Mouse (Mus musculus) right cerebral cortex, adult 18-20 months (tissue): Measurements from ENCODE around the gene Auts2.
"Not testable (repeated sequence)": the region's sequence is repeated elsewhere in the genome, so short reads cannot be mapped to it uniquely, and the experiment has no call there.

ENCODE experiments used
- DNase-seq: peaks from one replicate; pipeline ENCODE4 v3.0.0; 2022; ENCODE audit warnings: mixed read lengths

The Auts2 gene

DNA sequence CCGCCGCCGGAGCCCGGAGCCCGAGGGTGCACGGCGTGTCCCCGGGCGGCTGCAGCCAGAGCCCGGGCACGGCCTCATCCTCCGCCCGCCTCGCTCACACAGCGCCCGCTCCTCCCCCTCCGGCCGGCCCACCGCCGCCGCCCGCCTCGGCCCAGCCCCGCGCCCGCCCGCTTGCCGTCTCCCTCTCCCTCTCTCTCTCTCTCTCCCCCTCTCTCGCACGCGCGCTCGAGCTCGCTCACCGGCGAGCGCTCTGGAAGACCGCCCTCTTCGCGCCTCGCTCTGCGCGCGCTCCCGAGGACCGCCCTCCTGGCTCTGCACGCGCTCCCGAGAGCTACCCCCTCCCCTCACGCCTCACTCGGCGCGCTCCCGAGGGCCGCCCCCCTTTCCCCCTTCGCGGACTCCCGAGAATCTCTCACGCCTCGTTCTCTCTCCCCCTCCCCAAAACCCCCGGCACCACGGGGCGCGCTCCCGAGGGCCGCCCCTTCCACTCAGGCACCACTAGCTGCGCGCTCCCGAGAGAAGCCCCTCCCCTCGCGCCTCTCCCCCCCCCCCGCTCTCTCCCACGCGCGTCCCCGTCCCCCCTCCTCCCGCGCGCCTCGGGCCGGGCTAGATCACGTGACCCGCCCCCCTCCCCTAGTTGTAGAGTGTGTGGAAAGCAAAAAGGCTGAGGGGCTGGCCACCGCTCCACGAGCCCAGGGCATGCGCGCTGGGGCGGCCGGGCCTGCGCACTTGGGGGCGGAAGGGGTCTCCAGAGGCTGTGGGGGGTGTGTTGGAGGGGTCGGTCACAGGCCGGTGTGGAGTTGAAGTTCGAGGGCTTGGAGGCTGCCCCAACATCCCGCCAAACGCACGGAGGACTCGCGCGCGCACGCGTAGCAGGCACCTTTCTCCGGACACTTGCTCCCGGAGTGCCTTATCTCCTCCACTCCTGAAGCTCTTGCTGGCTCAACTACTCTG is at the start of gene Auts2:
Auts2 (minus strand) TSS at position 227 of the 954 bp plus-strand sequence.
- DNase-seq, result peak; percentile 89

DNA sequence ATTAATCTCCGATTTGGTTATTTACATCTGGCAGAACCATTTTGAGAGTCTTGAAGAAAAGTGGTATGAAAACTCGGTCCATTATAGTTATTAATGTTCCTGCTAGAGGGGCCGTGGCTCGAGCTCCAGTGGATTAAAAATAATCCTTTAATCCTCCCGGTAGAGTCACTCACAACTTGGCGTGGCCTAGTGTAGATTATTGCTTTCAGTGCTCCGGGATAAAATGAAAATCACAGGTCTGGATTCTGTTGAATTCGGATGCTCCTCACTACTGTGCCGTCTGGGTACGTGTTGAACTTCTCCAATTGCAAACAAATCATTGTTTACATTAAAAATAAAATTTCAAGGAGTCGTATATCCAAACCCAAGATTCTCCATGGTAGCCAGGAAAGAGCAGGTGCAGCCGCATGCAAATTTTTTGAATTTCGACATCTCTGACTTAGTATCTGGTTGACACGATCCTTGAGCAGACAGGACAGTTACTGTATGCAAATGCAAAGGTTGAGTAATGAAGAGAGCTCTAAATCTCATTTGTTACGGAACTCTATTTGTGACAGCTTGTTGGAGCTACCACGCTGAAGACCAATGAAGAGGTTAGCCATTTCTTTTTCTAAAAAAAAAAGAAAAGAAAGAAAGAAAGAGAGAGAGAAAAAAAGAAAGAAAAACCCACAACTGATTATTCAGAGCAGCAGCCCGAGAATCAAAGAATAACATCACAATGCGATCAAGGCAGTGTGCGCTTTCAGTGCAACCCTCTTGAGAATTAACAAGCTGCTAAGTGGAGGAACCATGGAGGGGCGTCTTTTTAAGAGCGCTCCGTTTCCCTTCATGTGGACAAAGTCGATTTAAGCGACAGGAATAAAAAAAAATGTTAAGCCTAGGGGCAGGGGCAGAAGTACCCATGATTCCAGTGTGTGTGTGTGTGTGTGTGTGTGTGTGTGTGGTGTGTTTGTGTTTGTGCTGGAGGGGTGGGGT is 48.9 kb upstream of the Auts2 start:
- no peak for DNase-seq

DNA sequence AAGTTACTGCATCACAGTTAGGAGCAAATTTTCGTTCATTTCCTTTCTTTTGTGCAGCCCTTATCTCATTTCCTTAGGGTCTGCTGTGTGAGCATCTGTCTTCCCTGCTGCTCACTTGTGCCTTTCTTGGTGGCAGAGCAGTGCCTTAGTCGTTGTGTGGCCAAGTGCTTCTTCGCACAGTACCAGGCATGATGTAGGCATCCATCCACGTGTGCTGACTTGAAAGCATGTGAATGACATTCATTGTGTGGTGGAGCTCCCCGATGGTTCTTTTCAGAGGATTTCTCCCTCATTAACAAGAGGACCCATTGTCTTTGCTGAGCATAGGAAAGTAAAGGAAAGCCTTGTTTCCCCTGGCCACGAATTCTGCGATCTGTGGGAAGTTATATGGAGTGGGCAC is 36.6 kb upstream of the Auts2 start:
- no peak for DNase-seq

DNA sequence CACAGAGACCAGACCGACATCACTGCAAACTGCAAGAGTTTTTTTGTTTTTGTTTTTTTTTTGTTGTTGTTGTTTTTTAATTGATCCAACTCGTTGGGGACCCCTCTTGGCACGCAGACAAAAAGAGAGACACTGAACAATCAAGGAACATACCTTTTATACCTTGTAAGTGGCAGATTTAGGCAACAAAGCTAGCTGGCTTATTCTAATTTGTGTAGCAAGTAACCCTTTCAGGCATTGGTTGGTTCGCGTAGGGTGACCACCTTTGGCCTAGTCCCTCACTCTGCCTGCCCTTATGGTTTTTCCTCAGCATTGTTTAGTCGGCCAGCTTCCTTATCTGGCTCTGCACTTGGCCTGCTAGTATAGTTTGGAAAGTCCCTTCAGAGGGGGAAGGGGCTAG is 17.6 kb upstream of the Auts2 start:
- not testable (repeated sequence) for DNase-seq

DNA sequence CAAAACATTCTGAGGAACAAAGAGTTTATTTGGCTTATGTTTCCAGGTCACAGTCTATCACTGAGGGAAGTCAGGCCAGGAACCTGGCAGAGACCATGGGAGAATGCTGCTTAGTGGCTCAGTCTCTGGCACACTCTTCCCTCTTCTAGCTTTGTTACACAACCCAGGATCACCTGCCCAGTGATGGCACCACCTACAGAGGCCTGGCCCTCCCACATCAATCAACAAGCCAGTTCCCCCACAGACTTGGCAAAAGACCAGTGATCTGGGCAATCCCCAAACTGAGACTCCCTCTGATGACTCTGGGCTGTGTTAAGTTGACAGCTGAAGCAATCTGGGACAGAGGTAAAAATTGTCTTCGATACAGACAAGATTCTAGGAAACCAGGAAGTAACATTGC is 2.6 kb upstream of the Auts2 start:
- DNase-seq, result no peak

DNA sequence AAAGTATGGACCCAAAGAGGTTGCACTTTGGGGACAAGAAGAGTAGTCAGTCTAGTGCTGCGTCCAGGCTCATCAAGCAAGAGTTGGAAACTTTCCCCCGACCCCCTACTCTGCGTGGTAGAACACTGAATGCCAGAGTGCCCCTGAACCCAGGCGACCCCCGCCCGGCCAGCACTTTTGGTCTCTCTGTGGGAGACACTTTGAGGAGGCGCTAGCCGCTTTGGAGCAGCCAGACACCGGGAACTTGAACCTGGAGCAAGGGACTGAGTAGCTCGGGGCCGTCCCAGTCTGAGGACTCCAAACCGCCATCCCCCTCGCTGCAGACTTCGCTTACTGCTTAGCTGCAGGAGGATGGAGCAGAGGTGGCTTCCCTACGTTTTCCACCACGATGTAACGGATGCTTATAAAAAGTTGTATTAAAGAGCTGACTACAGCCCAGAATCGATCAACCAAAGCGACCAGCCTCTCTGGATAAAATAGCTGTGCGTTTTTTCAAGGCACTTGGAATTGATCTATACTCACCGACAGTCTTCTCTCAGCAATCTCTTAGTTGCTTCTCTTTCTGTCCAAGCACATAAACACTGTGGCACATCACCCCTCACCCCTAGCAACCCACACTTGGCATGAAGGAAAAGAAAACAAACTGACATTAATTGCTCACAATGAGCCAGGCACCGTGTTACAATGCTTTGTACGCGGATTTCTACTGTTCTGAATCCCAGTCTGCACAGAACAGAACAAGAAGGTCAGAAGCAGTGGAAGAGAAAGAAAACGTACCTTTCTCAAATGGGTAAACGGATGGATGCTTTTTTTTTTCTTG is 1.2 kb upstream of the Auts2 start:
- DNase-seq, result peak; percentile 21

DNA sequence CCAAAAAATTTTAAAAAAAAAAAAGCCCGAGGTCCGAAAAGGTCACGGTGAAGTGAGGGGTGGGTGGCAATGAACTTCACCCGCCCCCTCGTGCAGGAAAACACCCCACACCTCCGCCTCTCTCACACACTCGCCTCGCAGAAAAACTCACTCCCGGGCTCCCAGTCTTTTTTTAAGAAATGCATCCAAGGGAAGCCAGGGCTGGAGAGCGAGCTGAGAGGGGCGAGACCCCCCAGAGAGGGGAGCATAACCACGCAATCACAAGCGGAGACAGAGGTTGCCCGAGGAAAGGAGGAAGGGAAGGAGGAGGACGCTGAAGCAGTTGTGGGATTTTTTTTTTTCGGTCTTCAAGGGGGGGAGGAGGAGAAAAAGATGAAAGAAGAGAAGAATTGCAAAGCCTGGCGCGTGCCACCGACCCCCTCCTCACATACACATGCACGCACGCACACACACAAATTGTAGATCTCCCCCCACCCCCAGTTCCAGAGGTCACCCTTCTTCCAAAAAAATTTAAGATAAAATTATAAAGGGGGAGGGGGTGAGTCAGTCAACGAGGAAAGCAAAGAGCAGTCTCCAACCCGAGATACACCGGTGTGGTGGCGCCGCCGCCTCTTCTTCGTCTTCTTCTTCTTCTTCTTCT is 643 bp downstream of the Auts2 start:
- no peak for DNase-seq

DNA sequence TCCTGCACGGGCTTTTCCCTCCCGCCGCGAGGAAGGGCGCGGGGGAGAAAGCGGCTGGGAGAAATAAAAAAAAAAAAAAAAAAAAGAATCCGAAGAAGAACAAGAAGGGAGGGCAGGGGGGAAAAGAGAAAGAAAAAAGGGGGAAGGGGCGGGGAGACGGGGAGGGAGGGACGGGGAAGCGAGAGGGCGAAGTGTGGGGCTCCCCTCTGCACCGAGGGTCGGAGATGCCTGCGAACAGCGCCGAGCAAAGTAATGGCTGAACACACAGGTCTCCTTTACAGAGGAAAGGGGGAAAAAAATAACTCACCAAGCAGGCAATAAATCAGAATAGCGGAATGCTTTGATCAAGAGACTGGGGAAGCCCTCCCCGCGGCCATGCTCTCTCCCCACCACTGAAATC is 1.2 kb downstream of the Auts2 start:
- DNase-seq, result no peak

DNA sequence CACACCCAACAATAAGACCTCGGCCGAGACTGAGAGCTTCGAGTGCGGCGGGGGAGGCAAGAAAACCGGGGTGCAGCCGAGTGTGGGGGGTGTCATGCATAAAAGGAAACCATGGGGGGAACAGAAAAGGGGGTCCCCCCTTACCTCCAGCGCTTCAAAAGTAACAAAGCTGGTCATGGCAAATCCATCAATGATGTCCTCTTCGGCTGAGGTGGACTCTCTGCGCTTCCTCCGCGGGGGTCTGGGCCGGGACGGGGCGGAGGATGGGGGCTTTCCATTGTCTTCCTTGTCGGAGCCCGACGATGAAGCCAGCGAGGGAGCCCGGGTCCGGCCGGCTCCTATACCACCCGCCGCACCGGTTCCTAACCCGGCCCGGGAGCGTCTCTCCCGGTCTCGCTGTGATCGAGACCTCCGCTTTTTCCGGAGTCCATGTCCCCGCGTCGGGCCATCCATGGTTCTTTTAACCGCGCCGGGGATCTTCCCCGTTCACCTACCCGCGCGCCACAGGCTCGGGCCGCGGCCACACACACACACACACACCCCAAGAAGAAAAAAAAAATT is 1.7 kb downstream of the Auts2 start:
- DNase-seq, result peak; percentile 19

DNA sequence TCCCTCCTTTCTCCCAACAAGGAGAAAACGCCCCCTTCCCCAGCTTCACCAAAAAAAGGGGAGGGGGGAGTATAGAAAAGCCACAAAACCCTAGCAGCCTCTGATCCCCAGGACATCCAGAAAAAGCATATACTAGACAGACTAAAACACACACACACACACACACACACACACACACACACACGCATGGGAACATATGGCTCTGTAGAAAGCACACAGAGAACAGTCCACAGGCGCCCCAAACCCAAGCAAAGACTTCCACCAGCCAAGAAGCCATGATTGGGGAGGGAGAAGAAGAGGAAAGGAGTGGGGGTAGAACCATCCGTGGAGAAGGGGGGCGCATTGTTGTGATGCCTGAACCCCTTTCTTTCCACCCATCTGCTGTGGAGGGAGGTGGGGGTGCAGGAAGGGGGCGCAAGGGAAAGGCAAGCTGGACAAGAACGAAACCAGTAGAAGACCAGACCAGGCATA is 2.3 kb downstream of the Auts2 start:
- peak; percentile 25 for DNase-seq

DNA sequence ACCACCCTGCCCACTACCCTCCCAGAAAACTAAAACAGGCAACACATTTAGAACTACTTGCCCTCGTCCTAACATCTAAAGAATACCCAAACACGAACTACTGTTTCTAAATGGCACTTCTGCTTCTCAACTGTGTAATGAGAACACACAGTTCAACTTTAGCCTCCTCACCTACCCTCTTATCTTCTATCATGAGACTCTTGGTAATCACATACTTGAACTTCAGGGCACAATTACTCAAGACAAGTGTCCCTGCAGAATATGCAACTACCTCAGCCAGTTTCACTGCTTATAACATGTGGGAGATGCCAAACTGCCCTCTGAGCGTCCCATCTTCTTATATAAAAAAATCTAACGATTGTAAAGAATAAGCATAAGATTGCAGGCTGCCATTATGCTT is 5.7 kb downstream of the Auts2 start:
- no peak for DNase-seq

DNA sequence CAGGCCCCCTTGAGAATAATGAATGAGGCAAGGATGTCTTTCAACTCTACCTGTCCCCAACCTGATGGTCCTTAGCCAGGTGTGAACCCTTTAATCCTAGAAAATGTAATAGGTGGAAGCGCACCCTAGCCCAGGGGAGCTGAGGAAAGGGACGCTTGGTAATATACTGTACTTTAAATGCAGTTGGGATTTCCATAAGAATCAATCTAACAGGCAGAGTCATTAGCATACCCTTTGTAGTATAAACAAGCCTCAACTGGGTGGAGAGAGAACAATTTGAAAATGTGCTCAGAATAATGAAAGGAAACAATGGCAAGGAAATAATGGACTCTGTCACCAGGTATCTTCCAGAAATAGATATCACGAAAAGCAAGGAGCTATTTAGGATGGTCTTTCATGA is 16.7 kb downstream of the Auts2 start:
- DNase-seq, result no peak

DNA sequence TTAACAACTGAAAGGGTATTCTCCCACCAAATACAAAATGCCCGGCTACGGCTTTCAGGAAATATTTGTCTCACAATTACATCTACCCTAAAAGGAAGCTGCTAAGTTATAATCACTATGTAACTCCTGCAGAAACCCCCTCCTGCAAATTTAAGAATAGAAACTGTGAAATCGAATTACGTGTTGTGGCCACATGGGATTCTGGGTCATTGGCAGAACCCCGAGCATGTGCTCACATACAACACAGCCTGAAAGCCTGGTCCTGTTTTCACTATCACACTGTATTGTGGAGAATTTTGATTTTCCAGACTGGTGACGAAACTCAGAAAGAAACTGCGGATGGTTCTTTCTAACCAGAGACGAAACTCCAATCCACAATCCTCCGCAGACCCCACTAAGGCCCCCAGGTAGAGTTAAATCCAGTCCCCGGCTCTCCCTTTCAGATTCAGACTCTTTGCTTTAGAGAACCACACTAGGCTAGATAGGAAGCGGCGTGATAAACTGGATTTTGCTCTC is 21.7 kb downstream of the Auts2 start:
- DNase-seq, result no peak

DNA sequence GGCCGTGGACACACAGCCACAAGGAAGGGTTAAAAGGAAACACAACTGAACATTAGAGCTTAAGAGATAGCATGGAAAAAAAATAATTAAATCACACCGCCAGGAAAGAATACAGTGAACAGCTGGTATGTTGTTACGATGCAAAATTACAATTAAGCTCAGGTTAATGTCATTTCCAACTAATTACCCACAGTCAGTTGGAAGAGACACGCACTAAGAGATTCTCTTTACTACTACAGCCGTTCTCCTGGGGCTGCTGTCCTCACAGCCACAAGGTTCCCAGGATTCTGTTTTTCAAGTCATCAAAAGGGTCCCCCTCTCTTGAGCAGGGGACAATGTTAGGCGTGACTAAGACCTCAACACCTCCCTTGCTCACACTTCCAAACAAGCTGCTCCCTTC is 25.3 kb downstream of the Auts2 start:
- DNase-seq, result no peak

DNA sequence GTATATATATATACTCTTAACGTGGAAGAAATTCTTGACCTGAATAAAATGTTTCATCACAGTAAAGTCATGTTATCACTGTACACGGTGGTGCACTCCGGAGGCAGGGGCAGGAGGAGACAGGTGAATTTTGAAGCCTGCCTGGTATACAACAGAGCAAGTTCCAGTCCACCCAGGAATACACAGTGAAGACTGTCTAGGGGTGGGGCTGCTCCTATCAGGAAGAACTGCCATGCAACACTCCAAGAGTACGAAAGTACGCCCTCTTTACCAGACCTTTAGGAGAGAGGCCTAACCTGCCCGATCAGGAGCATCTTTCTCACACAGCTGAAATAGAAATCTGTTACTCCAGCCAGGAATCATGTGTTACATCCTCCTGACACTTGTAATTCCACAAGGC is 28.6 kb downstream of the Auts2 start:
- no peak for DNase-seq

DNA sequence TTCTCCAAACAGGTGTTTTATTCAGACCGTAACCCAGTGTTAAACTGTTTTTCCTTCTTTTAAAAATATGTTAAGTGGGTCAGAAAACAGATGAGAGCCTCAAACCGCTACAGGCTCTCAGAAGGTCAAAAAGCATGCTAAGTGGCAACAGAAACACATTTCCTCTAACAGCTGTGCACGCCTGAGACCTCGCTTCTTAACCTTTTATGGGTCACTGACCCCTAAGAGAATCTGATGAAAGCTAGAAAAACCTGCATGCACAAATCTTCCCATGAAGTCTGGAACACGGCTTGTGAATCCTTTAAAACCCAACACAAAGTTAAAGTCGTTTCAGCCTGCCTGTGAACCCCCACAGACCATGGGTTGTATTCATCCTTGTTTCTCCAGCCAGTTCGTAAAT is 29.9 kb downstream of the Auts2 start:
- DNase-seq, result no peak

DNA sequence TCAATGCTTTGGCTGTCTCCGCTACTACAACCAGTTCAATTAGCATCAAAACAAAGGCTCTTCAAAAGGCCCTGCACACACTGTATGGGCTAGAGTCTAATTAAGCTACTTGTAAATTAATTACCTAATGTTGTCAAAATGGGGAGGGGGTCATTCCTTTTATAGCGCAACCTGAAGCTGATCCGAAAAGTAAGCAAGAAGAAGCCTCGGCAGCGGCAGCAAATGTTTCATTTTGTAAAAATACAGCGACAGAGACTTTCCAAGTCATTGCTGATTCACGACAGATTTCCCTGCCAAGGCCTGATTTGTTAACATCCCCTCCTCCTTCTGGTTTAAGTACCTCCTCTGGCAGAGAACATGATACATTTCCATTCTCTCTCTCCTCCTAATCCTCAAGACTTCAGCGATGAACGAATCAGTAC is 33.7 kb downstream of the Auts2 start:
- peak; percentile 54 for DNase-seq

DNA sequence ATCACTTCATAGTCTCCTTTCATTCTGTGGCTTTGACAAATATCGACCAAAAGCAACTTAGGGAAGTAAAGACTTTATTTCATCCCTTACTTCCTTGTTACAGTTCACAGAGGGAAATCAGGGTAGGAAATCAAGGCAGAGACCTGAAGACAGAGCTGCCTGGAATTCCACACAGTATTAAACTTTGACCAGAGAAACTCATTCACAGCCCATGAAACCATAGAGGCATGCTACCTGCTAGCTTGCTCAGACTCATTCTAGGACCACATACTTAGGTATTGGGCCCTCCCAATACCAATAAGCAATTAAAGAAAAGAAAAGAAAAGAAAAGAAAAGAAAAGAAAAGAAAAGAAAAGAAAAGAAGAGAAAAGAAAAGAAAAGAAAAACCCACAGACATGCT is 38.3 kb downstream of the Auts2 start:
- DNase-seq, result no peak

DNA sequence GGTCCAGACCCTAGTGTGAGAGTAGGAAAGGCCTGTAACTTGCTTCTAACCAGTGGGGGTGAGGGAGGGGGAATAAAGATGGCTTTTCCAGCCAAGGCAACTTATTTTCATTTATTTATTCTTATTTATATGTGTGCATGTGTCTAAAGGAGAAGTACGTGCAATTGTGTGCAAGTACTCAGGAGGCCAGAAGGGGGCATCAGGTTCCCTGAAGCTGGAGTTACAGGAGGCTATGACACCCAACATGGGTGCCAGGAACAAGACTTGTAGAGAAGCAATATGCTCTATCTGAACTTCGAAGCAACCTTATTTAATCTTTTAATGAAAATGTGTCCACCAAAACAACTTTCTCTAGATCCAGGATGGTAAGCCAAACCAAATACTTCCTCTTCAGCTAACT is 39.7 kb downstream of the Auts2 start:
- DNase-seq, result no peak

DNA sequence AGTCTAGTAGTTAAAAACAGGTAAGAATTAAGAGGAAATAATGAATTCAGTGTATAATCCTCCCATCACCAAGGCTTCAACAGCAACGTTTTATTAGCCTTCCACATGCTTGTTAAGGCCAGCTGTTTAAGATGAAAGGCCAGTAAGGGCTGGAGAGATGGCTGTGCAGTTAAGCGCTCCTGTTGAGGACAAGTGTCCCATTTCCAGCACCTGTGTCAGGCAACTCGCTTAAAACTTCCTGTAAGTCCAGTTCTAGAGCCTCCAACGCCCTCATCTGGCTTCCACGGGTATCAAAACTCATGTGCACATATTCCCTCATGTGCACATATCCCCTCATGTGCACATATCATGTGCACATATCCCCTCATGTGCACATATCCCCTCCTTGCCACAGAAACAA is 41.1 kb downstream of the Auts2 start:
- DNase-seq, result no peak

DNA sequence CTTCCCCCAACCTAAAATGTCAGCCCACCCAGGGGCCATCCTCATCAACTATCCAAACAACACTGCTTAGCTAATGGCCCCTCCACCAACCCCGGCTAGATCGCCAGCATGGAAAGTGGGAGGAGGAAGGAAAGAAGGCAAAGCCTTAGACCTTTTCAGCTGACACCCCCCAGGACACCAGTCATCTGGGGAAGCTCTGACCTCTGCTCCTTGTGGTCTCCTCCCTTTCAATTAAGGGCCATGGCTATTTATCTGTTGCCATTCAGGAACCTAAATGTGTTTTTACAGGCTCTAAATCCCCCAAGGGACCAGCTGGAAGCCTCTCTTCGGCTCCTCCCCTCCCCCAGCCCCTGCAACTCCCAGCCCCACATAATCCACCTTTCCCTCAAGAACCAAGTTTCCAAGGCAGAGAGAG is 42.3 kb downstream of the Auts2 start:
- no peak for DNase-seq
